Mouse (Mus musculus): ENCODE measurements around the gene Tmem229b.
"Not testable (repeated sequence)": the region's sequence is repeated elsewhere in the genome, so short reads cannot be mapped to it uniquely, and the experiment has no call there.

Gene Tmem229b

GRCm38 (mm10) chr12:79006478-79007125 is 825 bp downstream of the Tmem229b start:
- DNase-seq (ENCODE audit: low spot score in 2 of 2): peak; percentile 23 to 43

GRCm38 (mm10) chr12:79006076-79006475 is 1.4 kb downstream of the Tmem229b start:
- no peak for DNase-seq (ENCODE audit: low spot score in 2 of 2)

DNA sequence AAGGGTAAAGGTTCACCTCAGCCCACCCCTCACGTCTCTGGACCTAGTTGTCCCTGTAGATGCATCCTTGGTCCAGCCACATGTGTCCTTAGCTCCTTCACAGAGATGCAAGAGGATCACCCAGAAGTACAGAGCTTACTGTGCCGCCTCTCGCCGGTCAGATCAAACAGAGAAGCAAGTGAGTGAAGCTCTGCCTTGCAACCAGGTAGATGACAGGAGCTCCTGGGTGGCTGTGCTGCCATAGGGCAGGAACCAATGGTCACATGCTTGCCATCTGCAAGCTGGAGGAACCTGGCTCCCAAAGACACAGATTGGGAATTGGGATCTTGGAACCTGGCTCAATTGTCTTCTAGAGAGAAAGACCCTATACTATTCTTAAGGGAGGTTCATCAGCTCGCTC is 2.0 kb downstream of the Tmem229b start:
- DNase-seq (ENCODE audit: low spot score in 2 of 2): no peak

DNA sequence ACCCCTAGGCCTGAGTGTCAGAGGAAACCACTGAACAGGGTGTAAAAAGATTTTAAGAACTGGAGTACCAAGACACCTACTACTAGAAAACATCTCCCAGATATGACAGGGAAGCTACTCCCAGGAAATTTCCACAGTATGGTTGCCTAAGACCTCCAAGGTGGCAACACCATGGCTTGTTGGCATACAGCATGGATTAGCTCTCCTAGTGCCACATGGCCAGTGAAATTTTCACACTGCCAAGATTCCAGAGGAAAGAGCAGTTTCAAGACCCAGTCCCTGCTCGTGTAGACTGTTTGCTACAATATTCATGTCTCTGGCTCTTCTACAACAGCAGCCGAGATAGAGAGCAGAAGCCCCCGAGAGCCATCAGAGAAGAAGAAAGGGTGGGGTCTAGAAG is 4.4 kb downstream of the Tmem229b start:
- DNase-seq (ENCODE audit: low spot score in 2 of 2): no peak

- DNase-seq (ENCODE audit: low spot score in 2 of 2): no peak
Measured at GRCm38 (mm10) chr12:79002406-79002805, 5.0 kb downstream of the Tmem229b start.

GRCm38 (mm10) chr12:78996711-78997110 is 10.7 kb downstream of the Tmem229b start:
- no peak for DNase-seq (ENCODE audit: low spot score in 2 of 2)

DNA sequence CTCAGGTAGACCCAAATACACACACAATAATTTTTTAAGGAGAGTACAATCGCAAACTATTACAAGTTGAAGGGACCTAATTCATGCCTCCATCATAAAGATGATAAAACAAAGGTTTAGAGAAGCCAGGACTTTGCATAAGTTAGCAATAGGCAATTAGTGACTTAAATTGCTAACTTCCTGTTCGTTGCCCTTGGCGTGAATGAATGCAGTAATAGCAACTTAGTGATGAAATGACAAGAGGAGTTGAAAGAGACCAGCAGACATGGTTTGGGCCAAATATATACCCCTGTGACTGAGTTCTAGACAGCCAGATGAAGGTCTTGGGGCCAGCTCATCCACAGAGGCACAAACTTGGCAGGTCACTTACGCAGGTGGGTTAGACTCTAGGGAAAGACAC is 11.2 kb downstream of the Tmem229b start:
- no peak for DNase-seq (ENCODE audit: low spot score in 2 of 2)

GRCm38 (mm10) chr12:78987581-78988081 is 19.8 kb downstream of the Tmem229b start:
- no peak for DNase-seq (ENCODE audit: low spot score in 2 of 2)

DNA sequence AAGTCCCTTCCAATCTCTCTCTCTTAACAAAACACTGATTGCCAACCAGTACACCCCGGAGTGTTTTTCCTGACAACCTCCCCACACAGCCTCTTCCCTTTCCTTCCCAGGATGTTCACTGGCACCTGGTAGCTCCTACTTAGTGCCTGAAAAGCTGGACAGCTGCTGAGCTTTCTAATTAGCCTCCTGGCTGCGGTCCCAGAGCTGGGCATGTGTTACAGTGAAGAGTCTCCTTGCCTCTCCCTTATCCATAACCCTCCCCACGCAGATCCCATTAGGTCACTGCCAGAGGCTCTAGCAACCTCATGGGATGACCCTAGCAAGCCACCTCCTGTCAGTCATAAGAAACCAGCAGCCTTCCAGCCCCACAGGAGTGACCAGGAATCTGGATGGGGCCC is 23.4 kb downstream of the Tmem229b start:
- no peak for DNase-seq (ENCODE audit: low spot score in 2 of 2)

GRCm38 (mm10) chr12:78983296-78984034 is 24.0 kb downstream of the Tmem229b start:
- no peak for DNase-seq (ENCODE audit: low spot score in 2 of 2)

GRCm38 (mm10) chr12:78981938-78982825 is 25.2 kb downstream of the Tmem229b start:
- no peak for DNase-seq (ENCODE audit: low spot score in 2 of 2)

DNA sequence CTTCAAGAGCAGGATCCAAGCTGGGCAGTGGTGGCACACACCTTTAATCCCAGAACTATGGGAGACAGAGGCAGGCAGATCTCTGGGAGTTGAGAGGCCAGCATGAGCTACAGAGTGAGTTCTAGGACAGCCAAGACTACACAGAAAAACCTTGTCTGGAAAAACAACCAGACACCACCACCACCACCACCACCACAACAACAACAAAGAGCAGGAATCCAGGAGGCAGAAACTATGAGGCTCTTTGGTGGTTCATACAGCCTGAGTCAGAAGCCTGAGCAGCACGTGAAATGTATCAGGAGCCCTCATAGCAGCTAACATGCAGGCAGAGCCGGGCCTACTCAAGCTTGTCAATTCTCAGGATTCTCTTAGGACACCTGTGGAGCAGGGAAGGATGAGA is 26.3 kb downstream of the Tmem229b start:
- no peak for DNase-seq (ENCODE audit: low spot score in 2 of 2)

- DNase-seq (ENCODE audit: low spot score in 2 of 2): no peak
Measured at GRCm38 (mm10) chr12:78980683-78981091, 26.7 kb downstream of the Tmem229b start.

DNA sequence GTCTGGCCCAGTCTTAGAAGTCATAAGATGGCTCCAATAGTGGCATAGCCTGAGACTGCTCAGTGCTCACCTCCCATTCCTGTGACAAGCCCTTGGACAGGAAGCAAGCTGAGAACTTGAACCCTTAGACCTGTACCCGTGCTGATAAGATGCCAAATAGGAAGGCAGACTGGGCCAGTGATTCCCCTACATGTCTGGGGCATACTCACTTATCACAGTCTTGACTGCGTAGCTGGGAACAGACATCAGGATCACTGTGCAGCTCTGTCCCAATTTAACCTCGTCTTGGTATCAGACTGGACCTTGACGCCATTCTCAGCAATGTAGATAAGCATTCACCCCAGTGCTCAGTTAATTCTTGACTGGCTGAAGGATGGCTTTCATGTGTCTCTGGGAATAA is 29.9 kb downstream of the Tmem229b start:
- no peak for DNase-seq (ENCODE audit: low spot score in 2 of 2)

DNA sequence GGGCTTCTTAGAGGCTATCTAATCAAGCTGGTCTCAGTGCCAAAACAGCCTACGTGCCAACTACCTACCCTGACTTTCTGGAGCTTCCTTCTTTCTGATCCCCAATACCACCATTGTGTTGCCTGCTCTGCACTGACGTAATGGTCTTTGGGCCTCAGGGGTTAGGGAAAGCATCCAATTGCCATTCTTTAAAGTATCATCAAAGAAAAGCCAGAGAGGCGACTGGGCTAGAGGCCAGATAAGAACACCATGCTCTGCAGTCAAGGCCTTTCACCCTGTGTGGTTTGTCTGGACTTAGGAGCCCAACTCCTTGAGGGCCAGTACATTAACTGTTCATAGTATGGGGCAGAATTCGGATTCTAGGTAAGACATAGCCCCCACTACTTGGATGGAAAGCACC is 30.3 kb downstream of the Tmem229b start:
- DNase-seq (ENCODE audit: low spot score in 2 of 2): no peak

GRCm38 (mm10) chr12:78975836-78976235 is 31.6 kb downstream of the Tmem229b start:
- no peak for DNase-seq (ENCODE audit: low spot score in 2 of 2)

DNA sequence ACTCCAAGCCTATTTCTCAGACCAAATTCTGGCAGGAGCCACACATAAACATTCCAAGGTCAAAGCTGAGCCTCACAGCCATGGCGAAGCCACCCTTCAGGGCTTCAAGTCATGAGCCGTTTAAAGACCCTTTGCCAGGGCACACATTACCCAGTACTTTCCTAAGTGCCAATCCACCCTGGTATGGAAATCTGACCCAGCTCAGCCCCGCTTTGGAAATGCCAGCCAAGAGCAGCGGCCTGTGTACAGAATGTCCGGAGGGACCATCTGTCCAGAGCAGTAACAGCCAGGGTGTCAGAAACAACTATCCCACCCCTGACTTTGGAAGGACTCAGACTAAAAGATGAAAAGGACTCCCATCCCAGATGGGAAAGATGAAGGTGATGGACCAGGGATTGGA is 32.7 kb downstream of the Tmem229b start:
- no peak for DNase-seq (ENCODE audit: low spot score in 2 of 2)

DNA sequence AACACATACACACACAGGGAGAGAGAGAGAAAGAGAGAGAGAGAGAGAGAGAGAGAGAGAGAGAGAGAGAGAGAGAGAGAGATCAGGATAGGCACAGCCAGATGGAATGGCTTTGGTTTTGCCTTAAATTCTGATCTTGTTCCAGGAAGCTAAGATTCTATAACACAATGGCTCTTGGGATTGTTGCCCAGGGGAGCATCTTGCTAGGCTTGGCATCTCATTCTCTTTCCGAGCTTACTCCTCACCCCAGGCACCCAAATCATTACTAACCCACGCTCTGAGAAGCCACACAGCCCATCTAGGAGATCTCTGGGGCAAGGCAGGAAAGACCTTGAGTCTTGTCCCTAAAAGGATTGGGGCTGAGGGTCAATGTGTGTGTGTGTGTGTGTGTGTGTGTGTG is 33.6 kb downstream of the Tmem229b start:
- no peak for DNase-seq (ENCODE audit: low spot score in 2 of 2)

DNA sequence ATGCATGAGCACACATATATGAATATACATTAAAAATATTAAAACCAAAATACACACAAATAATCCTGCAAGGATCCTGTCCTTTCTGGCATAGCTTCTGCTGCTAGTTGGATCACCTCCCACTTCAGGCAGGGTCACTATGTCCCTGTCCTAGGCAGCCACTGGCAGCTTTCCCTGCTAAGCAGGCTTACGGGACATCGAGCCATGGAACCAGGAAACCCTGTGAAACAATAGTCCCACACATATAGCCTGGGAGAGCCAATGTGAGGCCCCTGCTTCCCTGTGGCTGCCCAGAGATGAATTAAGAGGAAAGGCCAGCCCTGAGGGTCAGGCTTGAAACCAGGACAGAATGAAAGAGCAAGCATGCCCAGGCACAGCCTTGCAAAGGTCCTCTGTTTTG is 35.8 kb downstream of the Tmem229b start:
- peak in 1 of 2 experiments; percentile 11 for DNase-seq (ENCODE audit: low spot score in 2 of 2)

GRCm38 (mm10) chr12:78970725-78971124 is 36.7 kb downstream of the Tmem229b start:
- no peak for DNase-seq (ENCODE audit: low spot score in 2 of 2)

GRCm38 (mm10) chr12:78964496-78964895 is 42.9 kb downstream of the Tmem229b start:
- DNase-seq (ENCODE audit: low spot score in 2 of 2): not testable (repeated sequence)

DNA sequence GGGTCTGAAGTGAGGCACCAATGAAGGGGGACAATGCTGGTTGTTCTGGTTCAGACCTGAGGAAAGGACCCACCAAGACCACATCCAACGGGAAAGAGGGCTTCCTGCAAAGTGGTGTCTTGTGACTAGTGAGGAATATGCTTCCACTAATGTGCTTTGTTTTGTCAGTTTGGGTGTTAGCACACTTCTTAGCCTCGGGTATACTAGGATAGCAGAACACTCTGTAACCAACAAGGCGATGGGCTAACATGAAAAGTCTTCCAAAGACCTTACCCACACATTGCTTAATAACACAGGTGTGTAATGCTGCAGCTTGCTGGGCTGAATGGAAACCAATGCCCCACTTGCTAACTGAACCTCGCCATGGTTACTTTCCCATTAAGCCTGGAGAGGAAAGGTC is 51.0 kb downstream of the Tmem229b start:
- no peak for DNase-seq (ENCODE audit: low spot score in 2 of 2)

Data from urinary bladder, postnatal 36 days (tissue).